Comparison of ENCODE assay signal across 8 mouse cellular contexts in the genomic region with DNA sequence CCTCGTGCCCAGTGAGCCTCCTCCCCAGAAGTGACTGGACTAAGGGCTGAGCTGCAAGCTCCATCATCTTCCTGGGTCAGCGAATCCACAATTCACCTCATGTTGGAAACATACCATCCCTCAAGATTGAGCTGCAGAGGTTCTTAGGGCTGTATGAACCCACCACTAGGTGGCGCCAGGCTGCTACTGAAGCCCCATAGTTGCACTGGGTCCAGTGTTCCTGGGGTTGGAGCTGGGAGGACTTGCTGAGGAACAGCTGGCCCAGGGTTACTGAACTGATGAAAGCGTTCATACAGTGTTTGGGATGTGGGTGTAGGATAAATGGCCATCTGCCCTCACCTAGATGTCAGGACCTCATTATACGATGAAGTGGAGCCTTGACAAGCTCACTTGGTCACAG. TPM values are rescaled to one million over a fixed set of nuclear protein-coding genes. Genes with fewer than 3 reads are reported as not detected.
DNase-seq lines count a peak whose midpoint lies in the region; ATAC-seq and TF ChIP-seq lines count a peak whose summit lies in the region.

No protein-coding gene starts in this region.

- H3K4me3 ChIP-seq in layer of hippocampus, adult 2 months, result no peak overlapping the region
- no peak overlapping the region for H3K4me3 ChIP-seq in forebrain, embryonic 10.5 days
- no peak overlapping the region for H3K4me3 ChIP-seq in hindbrain, embryonic 15.5 days
- H3K4me3 ChIP-seq in limb, embryonic 11.5 days (ENCODE audit: low read depth, low read length), result no peak overlapping the region
- no peak overlapping the region for H3K4me3 ChIP-seq in myocyte
- no peak overlapping the region for H3K4me3 ChIP-seq in stomach, embryonic 16.5 days (replicated peaks; ENCODE audit: low read length)

- no peaks in the 10 kb centered on the region for H3K79me2 ChIP-seq in myocyte (ENCODE audit: control insufficient read depth, insufficient read depth)

- no peak overlapping the region for H3ac ChIP-seq in myocyte (ENCODE audit: control insufficient read depth, insufficient read length)

- peak; percentile 98 for TF ChIP-seq CTCF in layer of hippocampus, adult 2 months (conservative IDR thresholded peaks at IDR 0.05)

- H3K27ac ChIP-seq in layer of hippocampus, adult 2 months, result no peak overlapping the region
- no peak overlapping the region for H3K27ac ChIP-seq in forebrain, embryonic 10.5 days
- H3K27ac ChIP-seq in hindbrain, embryonic 15.5 days (replicated peaks), result no peak overlapping the region
- H3K27ac ChIP-seq in limb, embryonic 11.5 days (replicated peaks; ENCODE audit: low read depth, low read length), result no peak overlapping the region
- H3K27ac ChIP-seq in stomach, embryonic 16.5 days (ENCODE audit: low read length), result no peak overlapping the region

- no peaks in the 10 kb centered on the region for H3K9me3 ChIP-seq in forebrain, embryonic 10.5 days
- no peaks in the 10 kb centered on the region for H3K9me3 ChIP-seq in hindbrain, embryonic 15.5 days
- no peaks in the 10 kb centered on the region for H3K9me3 ChIP-seq in limb, embryonic 11.5 days (ENCODE audit: control insufficient read depth, low read length)
- H3K9me3 ChIP-seq in stomach, embryonic 16.5 days (replicated peaks; ENCODE audit: control insufficient read depth, low read length), result no peaks in the 10 kb centered on the region

- no peaks in the 10 kb centered on the region for H3K4me1 ChIP-seq in forebrain, embryonic 10.5 days
- no peaks in the 10 kb centered on the region for H3K4me1 ChIP-seq in hindbrain, embryonic 15.5 days (replicated peaks)
- no peaks in the 10 kb centered on the region for H3K4me1 ChIP-seq in limb, embryonic 11.5 days (ENCODE audit: control insufficient read depth, insufficient read depth, low read length)
- H3K4me1 ChIP-seq in stomach, embryonic 16.5 days (ENCODE audit: control insufficient read depth, insufficient read depth, low read length), result no peaks in the 10 kb centered on the region

- 52% methylated on average over 5 of the region's 5 CpGs for WGBS in forebrain, embryonic 10.5 days
- WGBS in hindbrain, embryonic 15.5 days, result 52% methylated on average over 5 of the region's 5 CpGs
- 59% methylated on average over 5 of the region's 5 CpGs for WGBS in limb, embryonic 11.5 days
- WGBS in stomach, embryonic 16.5 days, result 49% methylated on average over 5 of the region's 5 CpGs

- no peaks in the 10 kb centered on the region for H3K27me3 ChIP-seq in forebrain, embryonic 10.5 days (ENCODE audit: poor library complexity, severe bottlenecking)
- no peaks in the 10 kb centered on the region for H3K27me3 ChIP-seq in hindbrain, embryonic 15.5 days
- no peaks in the 10 kb centered on the region for H3K27me3 ChIP-seq in limb, embryonic 11.5 days (ENCODE audit: control insufficient read depth, insufficient read depth, low read length)
- H3K27me3 ChIP-seq in myocyte (ENCODE audit: control insufficient read depth, insufficient read depth, insufficient read length), result no peaks in the 10 kb centered on the region
- H3K27me3 ChIP-seq in stomach, embryonic 16.5 days (ENCODE audit: control insufficient read depth, insufficient read depth, low read length), result no peaks in the 10 kb centered on the region

- no peak for TF ChIP-seq POLR2A in myocyte (IDR thresholded peaks at IDR 0.05; ENCODE audit: insufficient read length, low read depth)

- peak; percentile 75 to 82 for DNase-seq in layer of hippocampus, adult 2 months (ENCODE audit: low spot score in 2 of 2)
- no peak for DNase-seq in layer of hippocampus, adult 9-10 months (ENCODE audit: low spot score)
- peak; percentile 90 for DNase-seq in brain, adult 2 months (ENCODE audit: low read depth, low spot score)
- peak; percentile 67 for DNase-seq in forebrain, embryonic 10.5 days (ENCODE audit: extremely low spot score, low spot score)
- DNase-seq in limb, embryonic 11.5 days (ENCODE audit: low spot score), result peak; percentile 80

- 0 out of 2 replicates have a peak, but pooled peaks have one; percentile 10 for ATAC-seq in hindbrain, embryonic 15.5 days (ENCODE audit: low FRiP score, low read depth)
- peak; percentile 65; the same call in 1 of the 2 replicates for ATAC-seq in limb, embryonic 11.5 days (ENCODE audit: insufficient number of reproducible peaks, low FRiP score, low TSS enrichment, low read depth)
- peak; percentile 56 for ATAC-seq in stomach, embryonic 16.5 days (ENCODE audit: insufficient read depth, low FRiP score)

- no peak overlapping the region for H3K9ac ChIP-seq in hindbrain, embryonic 15.5 days
- H3K9ac ChIP-seq in limb, embryonic 11.5 days (ENCODE audit: low read length), result no peak overlapping the region
- H3K9ac ChIP-seq in stomach, embryonic 16.5 days (ENCODE audit: low read length), result no peak overlapping the region

- H3K36me3 ChIP-seq in forebrain, embryonic 10.5 days (replicated peaks), result peaks cover 79% of the 10 kb centered on the region
- peaks cover 55% of the 10 kb centered on the region for H3K36me3 ChIP-seq in hindbrain, embryonic 15.5 days
- peaks cover 13% of the 10 kb centered on the region for H3K36me3 ChIP-seq in limb, embryonic 11.5 days (ENCODE audit: control insufficient read depth, insufficient read depth, low read length)
- peaks cover 7% of the 10 kb centered on the region for H3K36me3 ChIP-seq in myocyte (ENCODE audit: control insufficient read depth, insufficient read depth)
- peaks cover 19% of the 10 kb centered on the region for H3K36me3 ChIP-seq in stomach, embryonic 16.5 days (ENCODE audit: control insufficient read depth, insufficient read depth, low read length)

- H3K4me2 ChIP-seq in hindbrain, embryonic 15.5 days, result no peak overlapping the region
- H3K4me2 ChIP-seq in limb, embryonic 11.5 days (ENCODE audit: low read depth, severe bottlenecking), result no peak overlapping the region
- no peak overlapping the region for H3K4me2 ChIP-seq in myocyte (ENCODE audit: low read depth)
- H3K4me2 ChIP-seq in stomach, embryonic 16.5 days (ENCODE audit: low read depth, low read length), result no peak overlapping the region

TF ChIP-seq in myocyte, 11 proteins besides CTCF, POLR2A, EP300 and RAD21:
- TF ChIP-seq TCF3 (IDR thresholded peaks at IDR 0.05; ENCODE audit: insufficient read length, low read depth), result no peak
- TF ChIP-seq MYOG (IDR thresholded peaks at IDR 0.05; ENCODE audit: control insufficient read depth in 1 of 3, insufficient read depth in 1 of 3, insufficient read length in 2 of 3, low read depth in 2 of 3), result peak; percentile 33 to 82 (median 41)
- TF ChIP-seq E2F4 (IDR thresholded peaks at IDR 0.05; ENCODE audit: insufficient read depth), result no peak
- TF ChIP-seq USF1 (IDR thresholded peaks at IDR 0.05; ENCODE audit: low read depth), result no peak
- peak in 2 of 3 experiments; percentile 24 to 59 for TF ChIP-seq MYOD1 (IDR thresholded peaks at IDR 0.05; ENCODE audit: control insufficient read depth in 1 of 3, insufficient read length in 2 of 3, low read depth in 2 of 3)
- TF ChIP-seq POLR2AphosphoS2 (IDR thresholded peaks at IDR 0.05; ENCODE audit: insufficient read length, low read depth), result peak; percentile 62
- no peak for TF ChIP-seq MAX (IDR thresholded peaks at IDR 0.05; ENCODE audit: low read depth)
- no peak for TF ChIP-seq SRF (IDR thresholded peaks at IDR 0.05; ENCODE audit: control insufficient read depth, insufficient read length, low read depth)

RNA-seq across cellular contexts. Expression of a gene that starts 8.1 kb away (rescaled TPM):
- 10 to 100 TPM; 45.0 to 47.0 TPM for total RNA-seq in layer of hippocampus, adult 2 months (2021)
- 101 and 103 TPM in 2 replicates for polyA plus RNA-seq in forebrain, embryonic 10.5 days (2016; fragmentation: Nextera tagmentation; extraction: Ambion mirVana)
- polyA plus RNA-seq in hindbrain, embryonic 15.5 days (2015; fragmentation: Nextera tagmentation; extraction: Ambion mirVana), result 103 and 105 TPM in 2 replicates
- polyA plus RNA-seq in limb, embryonic 11.5 days (2014; fragmentation: Nextera tagmentation; extraction: Ambion mirVana), result 86.7 and 92.9 TPM in 2 replicates
- 22.8 TPM for polyA plus RNA-seq in myocyte (2012; fragmentation: generic; extraction: Trizol)
- 60.7 and 63.4 TPM in 2 replicates for polyA plus RNA-seq in stomach, embryonic 16.5 days (2015; fragmentation: Nextera tagmentation; extraction: Ambion mirVana)

RNA-seq across cellular contexts. Expression of a gene that starts 10.0 kb away (rescaled TPM):
- total RNA-seq in layer of hippocampus, adult 2 months (2021), result 10 to 100 TPM; 38.4 to 42.3 TPM
- polyA plus RNA-seq in forebrain, embryonic 10.5 days (2016; fragmentation: Nextera tagmentation; extraction: Ambion mirVana), result 1.6 and 2.1 TPM in 2 replicates
- 13.8 and 14.1 TPM in 2 replicates for polyA plus RNA-seq in hindbrain, embryonic 15.5 days (2015; fragmentation: Nextera tagmentation; extraction: Ambion mirVana)
- 0.72 and 1.3 TPM in 2 replicates for polyA plus RNA-seq in limb, embryonic 11.5 days (2014; fragmentation: Nextera tagmentation; extraction: Ambion mirVana)
- 102 TPM for polyA plus RNA-seq in myocyte (2012; fragmentation: generic; extraction: Trizol)
- polyA plus RNA-seq in stomach, embryonic 16.5 days (2015; fragmentation: Nextera tagmentation; extraction: Ambion mirVana), result 0.77 and 1.2 TPM in 2 replicates

RNA-seq across cellular contexts. Expression of a gene that starts 44.6 kb away (rescaled TPM):
- total RNA-seq in layer of hippocampus, adult 2 months (2021), result 1 to 10 TPM in 1 of 2 experiments, under 1 TPM in 1; 0.90 to 1.1 TPM
- not detected in 2 replicates for polyA plus RNA-seq in forebrain, embryonic 10.5 days (2016; fragmentation: Nextera tagmentation; extraction: Ambion mirVana)
- not detected in 2 replicates for polyA plus RNA-seq in hindbrain, embryonic 15.5 days (2015; fragmentation: Nextera tagmentation; extraction: Ambion mirVana)
- 0.05 and 0.06 TPM in 2 replicates for polyA plus RNA-seq in limb, embryonic 11.5 days (2014; fragmentation: Nextera tagmentation; extraction: Ambion mirVana)
- polyA plus RNA-seq in myocyte (2012; fragmentation: generic; extraction: Trizol), result not detected
- polyA plus RNA-seq in stomach, embryonic 16.5 days (2015; fragmentation: Nextera tagmentation; extraction: Ambion mirVana), result 0.20 and 0.21 TPM in 2 replicates

RNA-seq across cellular contexts. Expression of a gene that starts 53.6 kb away (rescaled TPM):
- total RNA-seq in layer of hippocampus, adult 2 months (2021), result 10 to 100 TPM; 57.4 to 62.2 TPM
- polyA plus RNA-seq in forebrain, embryonic 10.5 days (2016; fragmentation: Nextera tagmentation; extraction: Ambion mirVana), result 57.1 and 59.0 TPM in 2 replicates
- polyA plus RNA-seq in hindbrain, embryonic 15.5 days (2015; fragmentation: Nextera tagmentation; extraction: Ambion mirVana), result 37.9 and 39.3 TPM in 2 replicates
- 63.0 and 66.3 TPM in 2 replicates for polyA plus RNA-seq in limb, embryonic 11.5 days (2014; fragmentation: Nextera tagmentation; extraction: Ambion mirVana)
- 23.3 TPM for polyA plus RNA-seq in myocyte (2012; fragmentation: generic; extraction: Trizol)
- polyA plus RNA-seq in stomach, embryonic 16.5 days (2015; fragmentation: Nextera tagmentation; extraction: Ambion mirVana), result 40.3 and 42.3 TPM in 2 replicates

RNA-seq across cellular contexts. Expression of a gene that starts 54.2 kb away (rescaled TPM):
- under 1 TPM; 0.51 to 0.71 TPM for total RNA-seq in layer of hippocampus, adult 2 months (2021)
- polyA plus RNA-seq in forebrain, embryonic 10.5 days (2016; fragmentation: Nextera tagmentation; extraction: Ambion mirVana), result not detected in 2 replicates
- 0.22 and 0.35 TPM in 2 replicates for polyA plus RNA-seq in hindbrain, embryonic 15.5 days (2015; fragmentation: Nextera tagmentation; extraction: Ambion mirVana)
- 5.7 and 6.2 TPM in 2 replicates for polyA plus RNA-seq in limb, embryonic 11.5 days (2014; fragmentation: Nextera tagmentation; extraction: Ambion mirVana)
- polyA plus RNA-seq in myocyte (2012; fragmentation: generic; extraction: Trizol), result 1,410 TPM
- 0.60 and 9.8 TPM in 2 replicates for polyA plus RNA-seq in stomach, embryonic 16.5 days (2015; fragmentation: Nextera tagmentation; extraction: Ambion mirVana)

Comparison
In these comparisons a context has a peak if more than half of its experiments do, and no peak if none do; other contexts are left out.
1. ATAC-seq: peak in every context shown above with its lines; median percentile 65 in limb, embryonic 11.5 days; 56 in stomach, embryonic 16.5 days; 10 in hindbrain, embryonic 15.5 days.